In genomic region chr14:49525176-49525930, GRCm38 (mm10) we compare ENCODE assay signal across 9 mouse cellular contexts. TPM values are rescaled to one million over a fixed set of nuclear protein-coding genes. Genes with fewer than 3 reads are reported as not detected.
DNase-seq lines count a peak whose midpoint lies in the region; ATAC-seq and TF ChIP-seq lines count a peak whose summit lies in the region.
"Had no signal": no experiment of that assay in that cellular context is flagged by ENCODE, and none has a peak within 500 bp of the region (broad histone marks: within the 10 kb centered on the region; RNA-seq: fewer than 3 reads in every experiment).

No protein-coding gene starts in this region.

- no peak overlapping the region for H3K9ac ChIP-seq in limb, embryonic 15.5 days

- no peak for TF ChIP-seq CTCF in gastrocnemius, adult 2 months (IDR thresholded peaks at IDR 0.05)

- peak overlapping the region; percentile 46 for H3K4me2 ChIP-seq in limb, embryonic 15.5 days
- no peak overlapping the region for H3K4me2 ChIP-seq in myocyte (ENCODE audit: low read depth)

- WGBS in heart, embryonic 10.5 days, result 2% methylated on average over 63 of the region's 63 CpGs
- WGBS in limb, embryonic 15.5 days, result under 1% methylated on average over 61 of the region's 63 CpGs

- TF ChIP-seq POLR2A in myocyte (IDR thresholded peaks at IDR 0.05; ENCODE audit: insufficient read length, low read depth), result no peak

- H3K9me3 ChIP-seq in heart, embryonic 10.5 days, result no peaks in the 10 kb centered on the region
- H3K9me3 ChIP-seq in limb, embryonic 15.5 days, result no peaks in the 10 kb centered on the region

- ATAC-seq in limb, embryonic 15.5 days (ENCODE audit: insufficient number of reproducible peaks, low FRiP score, low TSS enrichment, low read depth), result peak; percentile 79; the same call in 1 of the 2 replicates

- no peaks in the 10 kb centered on the region for H3K36me3 ChIP-seq in heart, embryonic 10.5 days
- no peaks in the 10 kb centered on the region for H3K36me3 ChIP-seq in limb, embryonic 15.5 days
- H3K36me3 ChIP-seq in myocyte (ENCODE audit: control insufficient read depth, insufficient read depth), result no peaks in the 10 kb centered on the region

- H3K4me3 ChIP-seq in gastrocnemius, adult 2 months, result no peak overlapping the region
- H3K4me3 ChIP-seq in heart, embryonic 10.5 days, result peak overlapping the region; percentile 58
- peak overlapping the region; percentile 21 for H3K4me3 ChIP-seq in limb, embryonic 15.5 days
- H3K4me3 ChIP-seq in myocyte, result no peak overlapping the region

- H3K27me3 ChIP-seq in heart, embryonic 10.5 days (ENCODE audit: insufficient read depth, poor library complexity, severe bottlenecking), result peaks cover 17% of the 10 kb centered on the region
- peaks cover 14% of the 10 kb centered on the region for H3K27me3 ChIP-seq in limb, embryonic 15.5 days
- H3K27me3 ChIP-seq in myocyte (ENCODE audit: control insufficient read depth, insufficient read depth, insufficient read length), result no peaks in the 10 kb centered on the region

- DNase-seq in gastrocnemius, adult 2 months, result peak; percentile 35
- no peak for DNase-seq in gastrocnemius, adult 8-10 months (ENCODE audit: low spot score in 2 of 2)
- peak; percentile 72 for DNase-seq in embryo, embryonic 11.5 days (ENCODE audit: low read depth, low spot score)
- peak; percentile 93 for DNase-seq in heart, embryonic 10.5 days (ENCODE audit: low spot score)
- peak; percentile 12 to 62 for DNase-seq in kidney, adult 8-10 months
- DNase-seq in thymus, postnatal 14 days, result peak; percentile 18

- peaks cover 7% of the 10 kb centered on the region for H3K4me1 ChIP-seq in heart, embryonic 10.5 days
- peaks cover 9% of the 10 kb centered on the region for H3K4me1 ChIP-seq in limb, embryonic 15.5 days

- H3ac ChIP-seq in myocyte (ENCODE audit: control insufficient read depth, insufficient read length), result no peak overlapping the region

- no peak overlapping the region for H3K27ac ChIP-seq in gastrocnemius, adult 2 months
- no peak overlapping the region for H3K27ac ChIP-seq in heart, embryonic 10.5 days
- no peak overlapping the region for H3K27ac ChIP-seq in limb, embryonic 15.5 days
- H3K27ac ChIP-seq: macrophage had no signal

- intact Hi-C loops in gastrocnemius, adult 2 months (cut with DNase I), result no loop called here

- H3K79me2 ChIP-seq in myocyte (ENCODE audit: control insufficient read depth, insufficient read depth), result no peaks in the 10 kb centered on the region

TF ChIP-seq in myocyte, 11 proteins besides CTCF, POLR2A, EP300 and RAD21:
- TF ChIP-seq MYOD1 (IDR thresholded peaks at IDR 0.05; ENCODE audit: control insufficient read depth in 1 of 3, insufficient read length in 2 of 3, low read depth in 2 of 3) (no peak), REST (IDR thresholded peaks at IDR 0.05; ENCODE audit: insufficient read depth, insufficient read length) (peak; percentile 82)

RNA-seq across cellular contexts. Expression of gene Slc35f4, which starts 0.5 kb away (rescaled TPM):
- total RNA-seq in gastrocnemius, adult 2 months (2021), result not detected
- not detected for total RNA-seq in gastrocnemius, adult 8-10 months (2022)
- 0.10 and 0.21 TPM in 2 replicates for polyA plus RNA-seq in heart, embryonic 10.5 days (2016; fragmentation: Nextera tagmentation; extraction: Ambion mirVana)
- not detected in 2 replicates for polyA plus RNA-seq in limb, embryonic 15.5 days (2015; fragmentation: Nextera tagmentation; extraction: Ambion mirVana)
- polyA plus RNA-seq in myocyte (2012; fragmentation: generic; extraction: Trizol), result not detected
- polyA plus RNA-seq: macrophage had no signal

Comparison
In these comparisons a context has a peak if more than half of its experiments do, and no peak if none do; other contexts are left out.
1. DNase-seq: peak in gastrocnemius, adult 2 months (single experiment), embryo, embryonic 11.5 days (single experiment), heart, embryonic 10.5 days (single experiment), kidney, adult 8-10 months (2 of 2) and thymus, postnatal 14 days (single experiment); none in gastrocnemius, adult 8-10 months (0 of 2).
2. H3K4me3 ChIP-seq: peak in heart, embryonic 10.5 days (single experiment) and limb, embryonic 15.5 days (single experiment); none in gastrocnemius, adult 2 months (single experiment) and myocyte (single experiment).